Mouse (Mus musculus): ENCODE data around the gene Zfp870. TPM values are rescaled to one million over a fixed set of nuclear protein-coding genes. Genes with fewer than 3 reads are reported as not detected.
"Not testable (repeated sequence)": the region's sequence is repeated elsewhere in the genome, so short reads cannot be mapped to it uniquely, and the experiment has no call there.

Zfp870 gene
- total RNA-seq, 1 experiment from 2014 or later = 12.6 TPM

DNA sequence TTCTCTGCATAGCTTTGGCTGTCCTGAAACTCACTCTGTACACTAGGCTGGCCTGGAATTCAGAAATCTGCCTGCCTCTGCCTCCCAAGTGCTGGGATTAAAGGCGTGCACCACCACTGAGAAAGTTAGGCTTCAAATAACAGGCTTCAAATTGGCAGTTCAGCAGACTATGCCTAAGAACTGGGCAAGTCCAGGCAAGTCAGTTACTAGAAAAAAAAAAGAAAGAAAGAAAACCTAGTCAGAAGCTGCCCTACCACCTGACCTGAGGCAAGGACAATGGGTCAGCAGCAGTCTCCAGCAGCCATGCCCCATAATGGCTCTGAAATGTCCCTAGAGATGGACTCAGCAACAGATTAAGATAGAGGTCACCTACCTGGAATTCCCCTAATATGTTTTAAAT is 20.0 kb downstream of the Zfp870 start:
- no peak for DNase-seq

DNA sequence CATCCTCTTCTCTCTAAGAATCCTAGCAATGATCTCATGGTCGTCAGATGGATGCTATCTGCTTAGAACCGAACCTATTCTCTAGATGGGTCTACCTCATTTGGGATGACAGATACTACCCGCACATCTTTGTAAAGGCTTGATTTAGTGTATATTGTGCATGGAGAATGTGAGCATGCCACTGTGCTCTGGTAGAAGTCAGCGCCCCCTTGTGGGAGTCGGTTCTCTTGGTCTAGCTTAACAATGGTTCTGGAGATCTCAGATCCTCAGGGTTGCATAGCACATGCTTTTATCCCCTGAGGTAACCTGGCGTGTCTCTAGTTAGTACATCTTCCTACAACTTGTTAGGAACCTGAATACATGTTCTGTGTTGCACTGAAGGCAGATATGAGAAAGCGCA is 24.2 kb downstream of the Zfp870 start:
- not testable (repeated sequence) for DNase-seq

DNA sequence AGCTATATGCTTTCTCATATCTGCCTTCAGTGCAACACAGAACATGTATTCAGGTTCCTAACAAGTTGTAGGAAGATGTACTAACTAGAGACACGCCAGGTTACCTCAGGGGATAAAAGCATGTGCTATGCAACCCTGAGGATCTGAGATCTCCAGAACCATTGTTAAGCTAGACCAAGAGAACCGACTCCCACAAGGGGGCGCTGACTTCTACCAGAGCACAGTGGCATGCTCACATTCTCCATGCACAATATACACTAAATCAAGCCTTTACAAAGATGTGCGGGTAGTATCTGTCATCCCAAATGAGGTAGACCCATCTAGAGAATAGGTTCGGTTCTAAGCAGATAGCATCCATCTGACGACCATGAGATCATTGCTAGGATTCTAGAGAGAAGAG is 34.7 kb downstream of the Zfp870 start:
- DNase-seq = not testable (repeated sequence)

DNA sequence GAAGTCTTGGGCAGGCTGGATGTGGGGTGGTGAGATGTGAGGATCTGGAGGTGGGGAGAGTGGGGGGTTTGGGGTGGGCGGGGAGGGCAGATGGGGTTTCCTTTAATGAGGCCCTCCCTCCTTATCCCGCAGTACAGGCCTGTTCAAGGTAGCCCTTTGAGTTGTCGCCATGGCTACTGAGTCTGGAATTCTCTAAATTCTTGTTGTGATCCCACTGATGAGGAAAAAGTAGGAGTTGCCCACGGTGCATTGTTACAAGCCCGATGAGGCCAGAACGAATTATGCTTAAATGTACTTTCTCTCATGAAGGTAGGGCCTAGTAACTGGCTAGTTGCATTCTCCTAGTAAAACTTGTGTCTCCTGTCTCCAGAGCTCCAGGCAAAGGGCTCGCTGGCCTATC is 39.9 kb downstream of the Zfp870 start:
- no peak for DNase-seq

DNA sequence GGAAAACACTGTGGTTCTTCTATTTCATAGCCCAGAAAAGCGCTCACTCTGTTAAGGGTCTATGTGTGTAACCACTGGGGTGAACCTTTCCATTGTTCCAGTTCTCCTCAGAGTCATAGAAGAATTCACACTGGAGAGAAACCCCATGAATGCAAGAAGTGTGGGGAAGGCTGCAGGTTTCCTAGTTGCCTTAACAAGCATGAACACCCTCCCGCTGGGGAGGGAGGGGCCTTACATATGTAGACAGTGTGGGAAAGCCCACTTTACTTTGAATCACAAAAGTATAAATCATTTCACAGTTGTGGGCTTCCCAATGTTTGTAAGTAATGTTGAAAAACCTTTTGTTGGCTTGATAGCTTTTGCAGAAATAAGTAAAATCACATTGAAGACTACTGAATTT is 50.1 kb downstream of the Zfp870 start:
- DNase-seq = no peak

DNA sequence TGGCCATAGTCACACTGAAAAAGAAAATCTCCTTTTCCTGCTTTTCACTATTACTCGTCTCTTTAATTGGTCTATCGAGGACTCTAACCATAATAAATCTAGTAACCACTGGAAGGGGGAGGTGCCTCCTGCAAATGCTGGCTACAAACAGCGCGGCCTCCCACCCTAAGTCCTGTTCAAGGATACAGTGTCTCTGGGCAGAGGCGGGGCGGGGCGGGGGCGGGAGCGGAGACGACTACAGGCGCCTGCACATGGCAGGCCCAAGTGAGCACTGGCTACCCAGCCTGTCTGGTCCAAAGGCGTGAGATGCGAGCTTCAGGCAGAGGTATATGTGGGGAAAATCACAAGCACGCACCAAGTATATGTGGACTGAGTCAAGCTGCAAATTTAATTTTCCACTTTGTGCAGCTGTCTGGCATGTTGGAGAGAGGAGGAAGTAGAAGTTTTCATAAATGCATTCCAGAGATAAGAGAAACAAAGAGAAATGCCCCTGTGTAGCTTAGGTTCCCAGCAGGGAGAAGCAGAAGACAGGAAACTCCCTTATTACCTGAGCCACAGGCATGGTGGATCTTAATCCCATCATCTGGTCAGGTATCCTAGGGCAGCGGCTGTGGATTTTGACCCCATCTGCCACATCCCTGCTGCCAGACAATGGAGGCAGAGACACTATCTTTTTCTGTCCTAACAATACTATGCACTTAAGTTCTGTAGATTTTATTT is 52.2 kb downstream of the Zfp870 start:
- DNase-seq = peak; percentile 30

DNA sequence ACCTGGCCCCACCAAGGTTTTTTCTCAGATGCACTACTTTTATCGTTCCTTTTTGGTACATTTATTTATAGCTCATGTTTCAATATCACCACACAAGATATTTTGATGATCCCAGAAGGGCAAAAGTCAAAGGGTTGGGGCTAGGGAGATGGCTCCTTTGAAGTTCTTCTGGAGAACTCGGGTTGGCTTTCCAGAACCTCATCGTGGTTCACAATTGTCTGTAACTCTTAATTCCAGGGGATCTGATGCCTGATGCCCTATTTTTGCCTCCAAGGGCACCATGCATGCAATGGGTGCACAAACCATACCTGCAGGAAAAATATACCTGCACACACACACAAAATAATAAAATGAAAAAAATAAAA is 61.0 kb downstream of the Zfp870 start:
- no peak for DNase-seq

DNA sequence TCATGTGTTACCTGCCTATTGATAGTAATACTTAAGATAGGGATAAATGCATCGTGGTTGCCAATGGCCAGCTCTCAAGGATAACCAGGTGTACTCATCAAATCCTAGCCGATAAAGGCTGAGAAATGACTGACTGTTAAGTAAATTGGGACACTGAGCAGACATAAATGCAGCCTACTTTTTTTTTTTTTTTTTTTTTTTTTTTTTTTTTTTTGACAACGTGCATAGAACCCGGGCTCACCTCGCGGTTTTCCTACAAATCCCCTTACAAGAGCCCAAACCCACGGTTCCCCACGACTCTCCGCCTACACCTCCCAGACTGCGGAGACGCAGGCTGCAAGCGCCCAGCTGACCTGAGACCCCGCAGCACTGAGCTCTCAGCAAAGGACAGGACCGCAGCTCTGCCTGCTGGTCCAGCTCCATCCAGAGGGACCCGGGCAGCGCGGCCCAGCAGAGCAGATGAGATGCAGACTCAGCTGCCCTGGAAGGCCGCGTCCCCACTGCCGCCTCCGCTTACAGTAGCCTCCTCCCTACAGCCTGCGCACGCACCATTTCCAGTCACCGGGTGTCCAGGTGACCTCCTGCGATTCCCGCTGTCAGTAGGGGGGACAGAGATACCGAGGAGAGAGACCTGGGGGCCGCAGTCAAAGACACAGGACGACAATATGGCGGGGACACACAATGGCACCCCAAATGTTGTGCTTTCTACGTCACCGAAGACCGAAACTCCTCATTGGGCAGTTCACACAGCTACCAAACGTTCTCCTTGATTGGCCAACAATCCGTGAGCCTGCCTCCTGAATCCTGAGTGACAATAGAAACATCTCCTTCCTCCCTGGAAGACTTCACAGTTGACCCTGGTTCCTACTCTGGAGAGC is 61.7 kb downstream of the Zfp870 start, which contains the start of gene Zfp799:
TSS of gene Zfp799 (minus strand) at position 722 of the 878 bp plus-strand sequence.
- DNase-seq = peak; percentile 65

Other genes with a start within 250 kb of the Zfp870 start
- gene Cyp4f40, start 232.7 kb downstream of the Zfp870 start, total RNA-seq (2021) = not detected in 2 replicates
- 1.9 and 2.0 TPM in 2 replicates for gene Cyp4f15, start 206.0 kb downstream of the Zfp870 start, total RNA-seq (2021)
- 40.0 and 63.0 TPM in 2 replicates for gene Zfp871, start 103.4 kb downstream of the Zfp870 start, total RNA-seq (2021)
- 0.91 and 1.1 TPM in 2 replicates for gene Zfp811, start 81.7 kb downstream of the Zfp870 start, total RNA-seq (2021)
- 11.5 and 17.4 TPM in 2 replicates for gene Zfp799, start 61.4 kb downstream of the Zfp870 start, total RNA-seq (2021)
- gene Cyp4f14, start 25.7 kb upstream of the Zfp870 start, total RNA-seq (2021) = 9.4 and 12.7 TPM in 2 replicates
- 83.8 and 111 TPM in 2 replicates for gene Cyp4f13, start 55.8 kb upstream of the Zfp870 start, total RNA-seq (2021)
- 4.1 and 7.2 TPM in 2 replicates for gene Zfp472, start 74.2 kb upstream of the Zfp870 start, total RNA-seq (2021)
- gene Zfp952, start 101.5 kb upstream of the Zfp870 start, total RNA-seq (2021) = 10.6 and 10.8 TPM in 2 replicates
- 6.0 and 11.8 TPM in 2 replicates for gene Zfp763, start 141.8 kb upstream of the Zfp870 start, total RNA-seq (2021)
- gene 4921501E09Rik, start 176.4 kb upstream of the Zfp870 start, total RNA-seq (2021) = not detected in 2 replicates
- gene Zfp563, start 197.7 kb upstream of the Zfp870 start, total RNA-seq (2021) = 12.0 and 12.6 TPM in 2 replicates
- not detected in 2 replicates for gene Morc2b, start 248.0 kb upstream of the Zfp870 start, total RNA-seq (2021)